Mouse (Mus musculus) spleen, adult 2 months (tissue): ENCODE data around the gene Gm17087. TPM values are rescaled to one million over a fixed set of nuclear protein-coding genes. Genes with fewer than 3 reads are reported as not detected.

Source experiments
- DNase-seq, 2 experiments: peaks; one replicate each; pipeline versions ENCODE4 v3.0.0 to v3.0.0-alpha.2; 2012 to 2021; ENCODE audit warnings: low spot score in 2 of 2, low read depth in 1 of 2
- H3K27ac ChIP-seq: fragments of 200-500 bp; 2 replicates; pipeline ENCODE4 v1.5.1; 2012; ENCODE audit warnings: low read length, inconsistent platforms; ENCODE audit not compliant: insufficient read depth
- H3K27me3 ChIP-seq: fragments of 200-500 bp; 2 replicates; pipeline ENCODE4 v1.6.1; 2012; ENCODE audit warnings: mild to moderate bottlenecking, moderate library complexity, low read length, inconsistent platforms; ENCODE audit not compliant: control insufficient read depth, insufficient read depth
- H3K36me3 ChIP-seq: fragments of 200-500 bp; 2 replicates; pipeline ENCODE4 v1.6.1; 2012; ENCODE audit warnings: mild to moderate bottlenecking, low read length, inconsistent platforms; ENCODE audit not compliant: control insufficient read depth, insufficient read depth
- H3K4me1 ChIP-seq: fragments of 200-500 bp; 2 replicates; pipeline ENCODE4 v1.6.1; 2011; ENCODE audit warnings: inconsistent platforms; ENCODE audit not compliant: control insufficient read depth, insufficient read depth, insufficient read length
- H3K4me3 ChIP-seq: fragments of 200-500 bp; 2 replicates; pipeline ENCODE4 v1.5.1; 2011; ENCODE audit warnings: mild to moderate bottlenecking, inconsistent platforms; ENCODE audit not compliant: insufficient read depth, insufficient read length; ENCODE audit errors: extremely low read depth
- CTCF ChIP-seq: fragments of 200-500 bp; IDR thresholded peaks from 2 replicates; pipeline ENCODE4 v1.5.1; 2011; ENCODE audit warnings: mild to moderate bottlenecking, inconsistent platforms; ENCODE audit not compliant: insufficient read depth, insufficient read length, insufficient replicate concordance; ENCODE audit errors: extremely low read depth
- POLR2A ChIP-seq: fragments of 200-500 bp; IDR thresholded peaks from 2 replicates; pipeline ENCODE4 v1.6.1; 2011; ENCODE audit warnings: low read depth, low read length, inconsistent platforms
- WGBS: fragments of 180-500 bp; shearing (Covaris S2); methylation state at CpG from one replicate; pipeline ENCODE4 v1.1.7; 2018; 5-methylcytosine and 5-hydroxymethylcytosine counted together
- polyA plus RNA-seq: library from polyadenylated mRNA; depleted of rRNA; stranded (reverse); fragments of >200 nt; gene quantifications from 2 replicates; pipeline ENCODE4 v1.2.3, GENCODE M21; 2012

Gene Gm17087
- polyA plus RNA-seq, 1 experiment: not detected

GRCm38 (mm10) chr17:8592427-8593277, 25.9 kb upstream of the Gm17087 start:
- WGBS: 9% methylated on average over 22 of the region's 22 CpGs
- DNase-seq: peak in 1 of 2 experiments; percentile 42
- peak overlapping the region; percentile 22; the same call in 1 of the 2 replicates for H3K4me3 ChIP-seq

DNA sequence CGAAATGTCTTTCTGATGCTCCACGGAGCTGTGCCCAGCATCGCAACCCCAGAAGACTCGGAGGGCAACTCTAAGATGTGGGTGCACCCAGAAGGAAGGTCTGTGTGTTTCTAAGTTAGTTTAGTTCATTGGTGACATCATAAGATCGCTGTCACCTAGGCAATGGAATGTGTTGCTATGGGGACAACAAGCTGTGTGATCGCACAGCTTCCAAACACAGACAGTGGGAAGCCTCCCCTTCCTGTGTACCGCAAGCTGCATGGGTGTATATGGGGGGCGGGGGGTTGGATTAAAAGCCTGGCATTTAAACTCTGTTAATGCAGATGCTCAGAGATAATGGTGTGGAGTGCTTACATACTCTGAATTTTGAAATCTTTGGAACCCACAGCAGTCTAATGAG, 14.8 kb upstream of the Gm17087 start:
- no peak for TF ChIP-seq POLR2A
- WGBS: 81% methylated on average over 8 of the region's 8 CpGs
- no peaks in the 10 kb centered on the region for H3K4me1 ChIP-seq
- no peaks in the 10 kb centered on the region for H3K36me3 ChIP-seq
- no peak for DNase-seq
- no peak overlapping the region for H3K4me3 ChIP-seq
- H3K27me3 ChIP-seq: no peaks in the 10 kb centered on the region
- no peak overlapping the region for H3K27ac ChIP-seq

More at GRCm38 (mm10) chr17:8592427-8593277, 25.9 kb upstream of the Gm17087 start:
- no peaks in the 10 kb centered on the region for H3K36me3 ChIP-seq
- TF ChIP-seq POLR2A: no peak
- peak; percentile 74; the same call in 1 of the 2 replicates for TF ChIP-seq CTCF
- no peaks in the 10 kb centered on the region for H3K4me1 ChIP-seq
- H3K27ac ChIP-seq: no peak overlapping the region
- H3K27me3 ChIP-seq: no peaks in the 10 kb centered on the region

DNA sequence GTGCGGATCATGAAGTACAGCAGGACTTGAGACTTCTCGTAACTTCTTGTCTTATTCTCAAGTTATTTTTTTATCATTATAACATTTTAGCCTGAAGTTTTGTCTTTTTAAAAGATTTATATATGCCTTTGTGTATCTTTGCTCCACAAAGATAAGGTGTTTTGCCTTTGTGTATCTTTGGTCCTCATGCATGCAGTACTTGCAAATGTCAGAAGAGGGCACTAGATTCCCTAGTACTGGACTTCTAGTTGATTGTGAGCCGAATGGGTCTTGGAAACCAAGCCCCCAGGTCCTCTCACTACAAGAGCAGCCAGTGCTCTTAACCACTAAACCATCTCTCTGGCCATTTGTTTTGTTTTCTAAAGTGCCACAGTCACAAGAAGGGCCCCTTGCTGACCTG, 13.6 kb upstream of the Gm17087 start:
- Histone ChIP-seq H3K27me3 (no peaks in the 10 kb centered on the region), H3K27ac (no peak overlapping the region), H3K36me3 (no peaks in the 10 kb centered on the region), H3K4me3 (no peak overlapping the region), H3K4me1 (no peaks in the 10 kb centered on the region)
- TF ChIP-seq CTCF: no peak
- no peak for TF ChIP-seq POLR2A
- 60% methylated on average over 3 of the region's 3 CpGs for WGBS
- DNase-seq: no peak

DNA sequence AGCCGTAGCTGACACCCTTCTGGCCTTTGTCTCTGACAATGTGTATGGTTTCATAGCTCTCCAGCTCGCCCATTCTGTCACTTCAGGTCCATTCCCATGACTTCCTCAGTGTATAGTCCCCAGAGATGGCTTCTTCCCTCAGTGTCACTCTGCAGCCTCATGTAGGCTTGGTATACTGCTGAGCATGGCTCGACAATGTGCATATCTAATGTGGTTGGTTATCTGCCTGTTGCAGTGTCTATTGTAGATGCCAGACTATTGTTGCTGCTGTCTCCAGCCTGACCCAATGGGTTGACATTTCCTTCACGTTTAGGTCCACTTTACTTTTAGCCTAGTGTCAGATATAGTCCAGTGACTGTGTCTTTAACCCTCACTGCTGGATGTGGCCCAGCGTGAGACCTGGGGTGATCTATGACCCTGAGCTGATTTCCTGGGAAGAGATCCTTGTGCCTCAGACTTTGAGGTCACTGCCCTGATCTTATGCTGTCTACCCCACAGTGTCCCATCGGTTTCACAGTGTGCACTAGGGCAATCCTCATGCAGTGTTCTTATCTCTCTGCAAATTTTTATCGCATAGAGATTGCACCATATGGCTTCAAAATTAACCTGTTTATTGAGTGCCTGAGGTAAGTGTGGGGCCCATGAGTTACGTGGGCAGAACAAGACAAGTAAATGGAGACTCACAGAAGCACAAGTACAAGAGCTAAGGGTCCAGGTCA, 7.0 kb upstream of the Gm17087 start:
- H3K27me3 ChIP-seq: no peaks in the 10 kb centered on the region
- 79% methylated on average over 8 of the region's 8 CpGs for WGBS
- no peaks in the 10 kb centered on the region for H3K36me3 ChIP-seq
- DNase-seq: no peak
- H3K4me1 ChIP-seq: no peaks in the 10 kb centered on the region
- no peak overlapping the region for H3K4me3 ChIP-seq
- TF ChIP-seq POLR2A (no peak), CTCF (no peak)
- H3K27ac ChIP-seq: no peak overlapping the region

DNA sequence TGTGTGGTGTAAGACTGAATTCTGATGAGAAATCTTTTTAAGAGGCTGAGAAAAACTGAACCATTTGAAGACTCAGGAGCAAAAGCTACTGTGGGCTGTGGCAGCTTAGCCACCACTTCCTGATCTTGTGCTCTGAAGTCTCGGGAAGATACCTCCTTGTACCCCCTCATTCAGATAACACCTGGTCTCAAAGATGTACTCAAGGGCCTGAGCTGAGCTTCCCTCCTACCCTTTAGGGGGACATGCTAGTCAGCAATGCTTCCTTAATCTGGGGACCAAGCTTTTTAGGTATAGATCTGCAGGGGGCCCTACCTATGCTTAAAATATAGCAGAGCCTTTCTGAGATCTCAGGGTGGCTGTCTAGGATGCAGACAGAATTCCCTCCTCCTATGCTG, 3.9 kb downstream of the Gm17087 start:
- Histone ChIP-seq H3K27me3 (no peaks in the 10 kb centered on the region), H3K4me3 (no peak overlapping the region), H3K36me3 (no peaks in the 10 kb centered on the region), H3K27ac (no peak overlapping the region), H3K4me1 (no peaks in the 10 kb centered on the region)
- no peak for DNase-seq
- no peak for TF ChIP-seq POLR2A
- TF ChIP-seq CTCF: no peak
- 15% methylated on average over 1 of the region's 1 CpGs for WGBS

DNA sequence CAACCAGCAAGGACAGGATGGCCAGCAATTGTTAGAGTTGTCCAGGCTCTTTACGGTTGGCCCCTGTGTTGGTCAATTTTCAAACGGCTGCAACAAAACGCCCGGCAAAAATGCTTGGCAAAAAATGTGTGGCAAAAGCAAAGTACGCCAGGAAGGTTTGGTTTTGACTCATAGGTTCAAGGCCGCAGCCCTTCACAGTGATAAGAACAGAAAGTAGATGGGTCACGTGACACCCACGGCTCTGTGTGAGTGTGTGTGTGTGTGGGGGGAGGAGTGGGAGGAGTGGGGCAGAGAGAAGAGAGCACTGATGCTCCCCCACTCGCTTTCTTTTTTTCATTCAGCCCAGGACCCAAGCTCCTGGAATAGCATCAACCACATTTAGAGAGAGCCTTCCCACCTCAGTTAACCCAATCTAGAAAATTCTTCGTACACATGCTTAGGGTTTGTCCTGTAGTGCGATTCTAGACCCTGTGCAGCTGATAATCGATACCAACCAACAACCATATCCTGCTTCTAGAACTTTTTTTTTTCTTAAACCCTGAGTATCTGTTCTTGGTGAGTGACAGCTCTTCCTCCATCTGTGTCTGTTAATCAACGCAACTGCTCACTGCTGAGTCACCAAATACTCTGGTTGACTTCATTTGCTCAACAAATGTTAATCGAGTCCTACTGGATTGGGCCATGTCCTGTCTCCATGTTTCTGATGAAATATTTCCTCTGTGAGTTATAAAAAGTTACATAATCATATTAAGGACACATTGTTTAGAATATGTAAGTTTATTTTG, 4.5 kb downstream of the Gm17087 start:
- H3K4me3 ChIP-seq: no peak overlapping the region
- no peak overlapping the region for H3K27ac ChIP-seq
- no peaks in the 10 kb centered on the region for H3K4me1 ChIP-seq
- WGBS: 64% methylated on average over 14 of the region's 14 CpGs
- no peaks in the 10 kb centered on the region for H3K27me3 ChIP-seq
- no peaks in the 10 kb centered on the region for H3K36me3 ChIP-seq
- no peak for DNase-seq
- no peak for TF ChIP-seq CTCF
- TF ChIP-seq POLR2A: no peak
